Mouse (Mus musculus) adrenal gland, postnatal 36 days (tissue): ENCODE data around the gene Zfp992. TPM values are rescaled to one million over a fixed set of nuclear protein-coding genes. Genes with fewer than 3 reads are reported as not detected.
"Not testable (repeated sequence)": the region's sequence is repeated elsewhere in the genome, so short reads cannot be mapped to it uniquely, and the experiment has no call there.

Source experiments
- DNase-seq, 2 experiments: peaks; one replicate each; pipeline ENCODE4 v3.0.0; 2021; ENCODE audit warnings: mixed read lengths in 1 of 2
- total RNA-seq, 2 experiments: library from RNA; stranded (reverse); gene quantifications; 2 replicates each; pipeline ENCODE4 v1.2.3; 2021

Gene Zfp992
- total RNA-seq, 2 experiments from 2014 or later: 4.0 to 5.8 TPM

GRCm38 (mm10) chr4:146474716-146475676 is 26.2 kb downstream of the Zfp992 start:
- not testable (repeated sequence) for DNase-seq

GRCm38 (mm10) chr4:146476260-146476659 is 27.4 kb downstream of the Zfp992 start:
- DNase-seq: not testable (repeated sequence)

- DNase-seq: not testable (repeated sequence)
Observed at GRCm38 (mm10) chr4:146476959-146477358, 28.1 kb downstream of the Zfp992 start.

GRCm38 (mm10) chr4:146480376-146481096 is 31.7 kb downstream of the Zfp992 start:
- DNase-seq: not testable (repeated sequence)

- DNase-seq: not testable (repeated sequence)
Observed at GRCm38 (mm10) chr4:146482546-146482945, 33.7 kb downstream of the Zfp992 start.

- DNase-seq: not testable (repeated sequence)
Observed at GRCm38 (mm10) chr4:146483571-146484280, 34.9 kb downstream of the Zfp992 start.

- DNase-seq: not testable (repeated sequence)
Observed at GRCm38 (mm10) chr4:146484676-146485075, 35.9 kb downstream of the Zfp992 start.

- DNase-seq: not testable (repeated sequence)
Observed at GRCm38 (mm10) chr4:146485183-146485939, 36.5 kb downstream of the Zfp992 start.

GRCm38 (mm10) chr4:146486753-146487152 is 37.9 kb downstream of the Zfp992 start:
- DNase-seq: not testable (repeated sequence)

- DNase-seq: not testable (repeated sequence)
Observed at GRCm38 (mm10) chr4:146489196-146489595, 40.4 kb downstream of the Zfp992 start.

GRCm38 (mm10) chr4:146491993-146492392 is 43.2 kb downstream of the Zfp992 start:
- not testable (repeated sequence) for DNase-seq

- DNase-seq: no peak
Observed at GRCm38 (mm10) chr4:146492439-146492838, 43.6 kb downstream of the Zfp992 start.

GRCm38 (mm10) chr4:146492851-146493250 is 44.0 kb downstream of the Zfp992 start:
- no peak for DNase-seq

- not testable (repeated sequence) for DNase-seq
Observed at GRCm38 (mm10) chr4:146493319-146493907, 44.6 kb downstream of the Zfp992 start.

GRCm38 (mm10) chr4:146494980-146495379 is 46.2 kb downstream of the Zfp992 start:
- DNase-seq: no peak

GRCm38 (mm10) chr4:146497695-146498275 is 49.0 kb downstream of the Zfp992 start:
- not testable (repeated sequence) for DNase-seq

- DNase-seq: not testable (repeated sequence)
Observed at GRCm38 (mm10) chr4:146501727-146502126, 52.9 kb downstream of the Zfp992 start, which contains the start of gene Zfp981. Zfp981 (plus strand) TSS chr4:146502027.

GRCm38 (mm10) chr4:146509029-146509428 is 60.2 kb downstream of the Zfp992 start:
- not testable (repeated sequence) for DNase-seq

- not testable (repeated sequence) for DNase-seq
Observed at GRCm38 (mm10) chr4:146511871-146512270, 63.0 kb downstream of the Zfp992 start.

GRCm38 (mm10) chr4:146516474-146516873 is 67.7 kb downstream of the Zfp992 start:
- DNase-seq: no peak
